Mouse (Mus musculus) CH12.LX (cell line): ENCODE measurements around the gene Eif2d.

Experiments
- CHD2 ChIP-seq: IDR thresholded peaks from 2 replicates; pipeline ENCODE4 v1.6.1; 2011; ENCODE audit warnings: low read length, improper control_type of control experiment
- CTCF ChIP-seq, 2 experiments: IDR thresholded peaks in 1 of 2; conservative IDR thresholded peaks in 1 of 2; 2 replicates each; pipeline ENCODE4 v1.5.1; 2011 to 2012; ENCODE audit warnings: low read depth in 2 of 2, low read length in 2 of 2, improper control_type of control experiment in 1 of 2, inconsistent platforms in 1 of 2, mild to moderate bottlenecking in 1 of 2, moderate library complexity in 1 of 2
- GABPA ChIP-seq: IDR thresholded peaks from 2 replicates; pipeline ENCODE4 v1.6.1; 2012; ENCODE audit warnings: low read depth, low read length, improper control_type of control experiment, inconsistent platforms; ENCODE audit not compliant: insufficient replicate concordance
- MAFK ChIP-seq: IDR thresholded peaks from 2 replicates; pipeline ENCODE4 v1.6.1; 2011; ENCODE audit warnings: low read length, improper control_type of control experiment; ENCODE audit not compliant: insufficient replicate concordance
- MAZ ChIP-seq: IDR thresholded peaks from 2 replicates; pipeline ENCODE4 v1.6.1; 2012; ENCODE audit warnings: low read depth, mild to moderate bottlenecking, inconsistent platforms, low read length, improper control_type of control experiment, moderate library complexity
- MYC ChIP-seq: IDR thresholded peaks from 2 replicates; pipeline ENCODE4 v1.6.1; 2011; ENCODE audit warnings: low read depth, mild to moderate bottlenecking, improper control_type of control experiment, low read length
- POLR2A ChIP-seq: IDR thresholded peaks from 2 replicates; pipeline ENCODE4 v1.6.1; 2011; ENCODE audit warnings: low read depth, mild to moderate bottlenecking, improper control_type of control experiment, low read length
- TBP ChIP-seq: conservative IDR thresholded peaks from 2 replicates; pipeline ENCODE4 v1.6.1; 2011; ENCODE audit warnings: low read depth, low read length, improper control_type of control experiment
- UBTF ChIP-seq: IDR thresholded peaks from 2 replicates; pipeline ENCODE4 v1.6.1; 2012; ENCODE audit warnings: low read depth, mild to moderate bottlenecking, inconsistent platforms, low read length, improper control_type of control experiment, moderate library complexity
- USF1 ChIP-seq: IDR thresholded peaks from 2 replicates; pipeline ENCODE4 v1.6.1; 2014; ENCODE audit warnings: low read depth, mild to moderate bottlenecking, inconsistent platforms, low read length, improper control_type of control experiment
- USF2 ChIP-seq: conservative IDR thresholded peaks from 2 replicates; pipeline ENCODE4 v1.6.1; 2011; ENCODE audit warnings: low read depth, low read length, improper control_type of control experiment
- ZC3H11A ChIP-seq: IDR thresholded peaks from 2 replicates; pipeline ENCODE4 v1.6.1; 2012; ENCODE audit warnings: low read depth, mild to moderate bottlenecking, inconsistent platforms, low read length, improper control_type of control experiment
- ZNF384 ChIP-seq: IDR thresholded peaks from 2 replicates; pipeline ENCODE4 v1.6.1; 2012; ENCODE audit warnings: low read depth, low read length, improper control_type of control experiment, inconsistent platforms

- TF ChIP-seq TBP (no peak), CTCF (conservative IDR thresholded peaks at IDR 0.05 in 1 of 2, IDR thresholded peaks at IDR 0.05 in 1 of 2; ENCODE audit: low read depth in 2 of 2, low read length in 2 of 2) (no peak), ZC3H11A (no peak), MAFK (no peak), GABPA (no peak), USF2 (no peak), POLR2A (no peak), MAZ (no peak), ZNF384 (no peak), CHD2 (no peak), UBTF (no peak), USF1 (no peak), MYC (no peak)
These were observed 24.3 kb downstream of the Eif2d start for GRCm38 (mm10) chr1:131177249-131177648.
